Mouse (Mus musculus) midbrain, embryonic 12.5 days (tissue): ENCODE measurements around the gene Jak1. TPM values are rescaled to one million over a fixed set of nuclear protein-coding genes. Genes with fewer than 3 reads are reported as not detected.

ENCODE experiments used
- ATAC-seq: fragments of 200-750 bp; cut with Nextera tagmentation; 2 replicates; pipeline ENCODE4 v1.8.0; 2017; ENCODE audit warnings: low read depth, moderate TSS enrichment, moderate library complexity; ENCODE audit not compliant: low FRiP score
- H3K27ac ChIP-seq: fragments of 300-500 bp; sonication (generic); replicated peaks from 2 replicates; pipeline ENCODE4 v1.5.1; 2016; ENCODE audit warnings: mild to moderate bottlenecking
- H3K27me3 ChIP-seq: fragments of 300-500 bp; sonication (generic); 2 replicates; pipeline ENCODE4 v1.6.1; 2016; ENCODE audit warnings: mild to moderate bottlenecking
- H3K36me3 ChIP-seq: fragments of 300-500 bp; sonication (generic); 2 replicates; pipeline ENCODE4 v1.6.1; 2016
- H3K4me1 ChIP-seq: fragments of 300-500 bp; sonication (generic); 2 replicates; pipeline ENCODE4 v1.6.1; 2016
- H3K4me2 ChIP-seq: fragments of 300-500 bp; sonication (generic); replicated peaks from 2 replicates; pipeline ENCODE4 v1.6.1; 2016; ENCODE audit warnings: mild to moderate bottlenecking, moderate library complexity
- H3K4me3 ChIP-seq: fragments of 300-500 bp; sonication (generic); 2 replicates; pipeline ENCODE4 v1.5.1; 2016; ENCODE audit warnings: mild to moderate bottlenecking
- H3K9ac ChIP-seq: fragments of 300-500 bp; sonication (generic); replicated peaks from 2 replicates; pipeline ENCODE4 v1.6.1; 2016; ENCODE audit warnings: mild to moderate bottlenecking, moderate library complexity
- H3K9me3 ChIP-seq: fragments of 300-500 bp; sonication (generic); 2 replicates; pipeline ENCODE4 v1.6.1; 2016; ENCODE audit warnings: mild to moderate bottlenecking
- WGBS: fragments of 180-500 bp; shearing (Covaris S2); methylation state at CpG from one replicate; pipeline ENCODE4 v1.1.7; 2016; 5-methylcytosine and 5-hydroxymethylcytosine counted together
- polyA plus RNA-seq: library from polyadenylated mRNA; unstranded; fragments of >200 nt; fragmentation: Nextera tagmentation; extraction: Ambion mirVana; gene quantifications from 2 replicates; pipeline ENCODE4 v1.2.1, GENCODE M21; 2016

Gene Jak1
- polyA plus RNA-seq, 1 experiment from 2014 or later = 52.6 TPM

DNA sequence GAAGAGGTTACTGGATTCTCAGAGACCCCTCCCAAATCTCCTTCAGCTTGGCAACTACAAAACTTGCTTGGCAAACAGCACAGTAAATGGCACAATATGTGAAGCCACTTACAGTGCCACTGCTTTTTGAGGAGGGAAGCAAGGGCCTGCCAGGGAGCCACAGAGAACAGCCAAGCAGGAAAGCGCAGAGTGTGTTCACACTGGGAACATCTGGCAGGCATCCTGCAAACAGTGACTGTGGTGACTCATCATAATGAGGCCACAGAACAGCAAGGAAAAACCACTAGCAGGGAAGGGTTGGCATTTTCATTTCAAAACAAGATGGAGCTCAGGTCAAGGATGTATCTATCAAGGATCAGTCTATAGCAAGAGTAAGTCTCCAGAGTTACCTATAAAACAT lies 30.8 kb downstream of the Jak1 start:
- WGBS = 81% methylated on average over 1 of the region's 1 CpGs

DNA sequence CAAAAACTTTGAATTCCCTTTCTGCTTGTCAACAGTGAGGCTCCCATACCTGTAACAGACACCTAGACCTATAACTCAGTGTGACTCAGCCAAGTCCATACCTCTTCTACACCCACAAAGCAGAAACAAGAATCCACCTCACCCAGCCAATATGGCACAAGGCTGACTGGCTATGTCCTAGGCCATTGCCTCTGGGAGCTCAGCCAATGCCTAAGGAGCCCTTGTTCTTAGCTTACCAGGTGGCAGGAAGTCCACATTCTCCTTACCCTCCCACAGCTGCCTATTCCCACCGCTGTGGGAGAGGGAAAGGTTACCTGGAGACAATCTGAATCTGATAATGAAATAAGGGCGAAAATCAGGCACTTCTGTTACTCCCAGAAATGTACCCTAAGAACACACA lies 34.5 kb downstream of the Jak1 start:
- no peaks in the 10 kb centered on the region for H3K27me3 ChIP-seq
- WGBS = 94% methylated on average over 2 of the region's 2 CpGs
- no peak for ATAC-seq

More for the DNA sequence above, 30.8 kb downstream of the Jak1 start:
- H3K4me1 ChIP-seq = no peaks in the 10 kb centered on the region
- ATAC-seq = no peak
- no peak overlapping the region for H3K27ac ChIP-seq
- H3K27me3 ChIP-seq = no peaks in the 10 kb centered on the region
- no peak overlapping the region for H3K9ac ChIP-seq
- H3K36me3 ChIP-seq = no peaks in the 10 kb centered on the region
- H3K9me3 ChIP-seq = no peaks in the 10 kb centered on the region
- H3K4me2 ChIP-seq = no peak overlapping the region
- H3K4me3 ChIP-seq = no peak overlapping the region

DNA sequence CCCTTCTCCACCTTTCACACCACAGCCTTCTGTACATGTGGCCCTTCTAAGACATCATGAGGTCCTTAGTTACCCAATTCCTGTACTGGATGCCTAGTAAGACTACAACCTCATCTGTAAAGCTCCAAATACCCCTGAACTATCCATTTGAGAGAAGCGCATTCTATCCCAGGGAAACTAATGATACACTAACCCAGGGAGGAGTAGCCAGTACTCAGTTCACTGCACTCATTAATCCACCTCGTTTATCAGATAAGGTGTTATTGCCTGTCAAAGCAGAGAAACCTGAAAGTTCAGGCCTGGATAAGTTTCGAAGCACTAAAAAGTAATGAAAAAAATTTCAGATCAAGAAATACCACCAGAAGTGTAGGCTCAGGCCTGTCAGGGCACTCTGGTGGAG lies 37.7 kb downstream of the Jak1 start:
- Histone ChIP-seq H3K4me3 (no peak overlapping the region), H3K36me3 (no peaks in the 10 kb centered on the region), H3K4me2 (no peak overlapping the region), H3K27ac (no peak overlapping the region), H3K27me3 (no peaks in the 10 kb centered on the region), H3K4me1 (no peaks in the 10 kb centered on the region), H3K9ac (no peak overlapping the region), H3K9me3 (no peaks in the 10 kb centered on the region)
- WGBS = 92% methylated on average over 3 of the region's 3 CpGs
- ATAC-seq = no peak

More for the DNA sequence above, 34.5 kb downstream of the Jak1 start:
- Histone ChIP-seq H3K4me2 (no peak overlapping the region), H3K9me3 (no peaks in the 10 kb centered on the region), H3K9ac (no peak overlapping the region), H3K4me3 (no peak overlapping the region), H3K27ac (no peak overlapping the region), H3K36me3 (no peaks in the 10 kb centered on the region), H3K4me1 (no peaks in the 10 kb centered on the region)

DNA sequence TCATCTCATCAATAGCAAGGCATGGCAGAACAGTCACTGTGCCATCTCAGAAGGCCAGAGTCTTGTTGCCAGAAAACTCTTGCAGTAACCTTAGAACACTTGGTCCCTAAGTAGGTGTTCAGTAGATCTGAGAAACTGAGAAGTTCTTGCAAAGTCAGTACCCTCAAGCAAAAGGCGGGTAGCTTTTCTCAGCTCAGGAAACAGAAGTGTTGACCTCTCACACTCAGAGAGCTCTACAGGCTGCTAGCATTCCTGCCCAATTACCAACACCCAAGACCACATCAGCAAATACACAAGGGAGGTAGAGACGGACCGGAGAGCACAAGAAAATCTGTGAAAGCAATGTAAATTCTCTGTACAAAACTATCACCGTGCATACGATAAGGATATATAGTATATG lies 39.1 kb downstream of the Jak1 start:
- no peak for ATAC-seq
- Histone ChIP-seq H3K27ac (no peak overlapping the region), H3K27me3 (no peaks in the 10 kb centered on the region), H3K9me3 (no peaks in the 10 kb centered on the region), H3K4me1 (no peaks in the 10 kb centered on the region), H3K9ac (no peak overlapping the region), H3K4me3 (no peak overlapping the region), H3K4me2 (no peak overlapping the region), H3K36me3 (no peaks in the 10 kb centered on the region)
- 95% methylated on average over 5 of the region's 5 CpGs for WGBS

DNA sequence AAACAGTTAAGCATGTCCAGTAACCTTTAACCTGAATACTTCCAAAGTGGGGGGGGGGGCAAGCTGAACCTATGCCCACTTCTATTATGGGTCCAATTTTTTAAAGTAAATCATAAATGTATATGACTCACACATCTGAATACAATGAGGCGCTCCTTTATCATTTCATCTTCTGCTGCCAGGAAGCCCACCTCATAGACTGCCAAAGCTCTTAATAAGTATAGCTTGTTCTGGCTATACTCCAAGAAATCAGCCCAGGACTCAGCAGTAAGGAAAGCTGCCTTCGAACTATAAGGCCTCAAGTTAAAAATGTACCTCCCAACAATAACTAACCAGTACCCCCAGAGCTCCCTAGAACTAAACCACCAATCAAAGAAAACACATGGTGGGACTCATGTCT lies 44.1 kb downstream of the Jak1 start:
- H3K4me2 ChIP-seq = no peak overlapping the region
- H3K27me3 ChIP-seq = no peaks in the 10 kb centered on the region
- H3K4me1 ChIP-seq = no peaks in the 10 kb centered on the region
- H3K36me3 ChIP-seq = no peaks in the 10 kb centered on the region
- WGBS = 92% methylated on average over 2 of the region's 2 CpGs
- H3K4me3 ChIP-seq = no peak overlapping the region
- no peaks in the 10 kb centered on the region for H3K9me3 ChIP-seq
- no peak overlapping the region for H3K27ac ChIP-seq
- H3K9ac ChIP-seq = no peak overlapping the region
- no peak for ATAC-seq

DNA sequence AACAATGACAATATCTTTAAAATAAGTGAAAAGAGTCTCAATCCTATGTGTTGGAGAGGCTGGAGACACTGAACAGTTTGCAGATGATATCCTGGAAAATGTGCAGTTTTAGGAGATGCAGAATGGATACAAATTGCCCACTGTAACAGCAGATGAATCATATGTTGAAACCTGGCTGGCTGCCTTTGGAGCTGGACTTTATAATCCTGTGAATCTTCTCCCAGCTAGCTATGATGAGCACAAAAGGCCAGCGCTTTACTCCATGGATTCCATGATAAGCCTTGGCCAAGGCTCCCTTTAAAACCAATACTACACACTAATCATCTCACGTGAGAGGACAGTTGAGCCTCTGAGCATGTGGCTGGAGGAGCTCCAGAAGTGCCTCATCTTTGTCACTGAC lies 45.2 kb downstream of the Jak1 start:
- 89% methylated on average over 2 of the region's 2 CpGs for WGBS
- Histone ChIP-seq H3K9me3 (no peaks in the 10 kb centered on the region), H3K9ac (no peak overlapping the region), H3K36me3 (no peaks in the 10 kb centered on the region), H3K27me3 (no peaks in the 10 kb centered on the region), H3K4me2 (no peak overlapping the region), H3K27ac (no peak overlapping the region), H3K4me1 (no peaks in the 10 kb centered on the region), H3K4me3 (no peak overlapping the region)
- ATAC-seq = no peak

DNA sequence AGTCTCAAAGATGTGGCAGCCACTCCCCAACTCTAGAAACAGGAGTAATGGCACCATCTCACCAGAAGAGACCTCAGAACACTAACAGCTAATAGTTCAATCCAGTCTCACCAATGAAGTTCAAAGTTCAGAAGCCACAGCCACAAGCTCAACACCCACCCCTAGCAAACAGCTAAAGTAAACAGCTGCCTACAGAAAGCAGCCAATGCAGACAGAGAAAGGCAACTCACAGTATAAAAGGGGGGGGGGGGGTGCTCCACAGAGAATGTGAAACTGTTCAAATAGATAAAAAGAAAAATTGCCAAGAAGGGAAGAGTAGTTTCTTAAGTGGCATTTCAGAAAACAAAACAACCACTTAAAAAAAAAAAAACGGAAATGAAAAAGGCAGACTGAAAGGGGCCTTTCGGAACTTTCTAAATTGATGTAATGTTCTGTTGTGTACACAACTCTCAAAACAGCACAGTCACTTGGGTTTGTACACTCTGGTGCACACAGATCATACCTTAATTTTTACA lies 48.0 kb downstream of the Jak1 start:
- ATAC-seq = no peak
- 82% methylated on average over 2 of the region's 2 CpGs for WGBS
- Histone ChIP-seq H3K4me1 (no peaks in the 10 kb centered on the region), H3K4me2 (no peak overlapping the region), H3K9me3 (no peaks in the 10 kb centered on the region), H3K9ac (no peak overlapping the region), H3K27ac (no peak overlapping the region), H3K36me3 (no peaks in the 10 kb centered on the region), H3K4me3 (no peak overlapping the region), H3K27me3 (no peaks in the 10 kb centered on the region)

DNA sequence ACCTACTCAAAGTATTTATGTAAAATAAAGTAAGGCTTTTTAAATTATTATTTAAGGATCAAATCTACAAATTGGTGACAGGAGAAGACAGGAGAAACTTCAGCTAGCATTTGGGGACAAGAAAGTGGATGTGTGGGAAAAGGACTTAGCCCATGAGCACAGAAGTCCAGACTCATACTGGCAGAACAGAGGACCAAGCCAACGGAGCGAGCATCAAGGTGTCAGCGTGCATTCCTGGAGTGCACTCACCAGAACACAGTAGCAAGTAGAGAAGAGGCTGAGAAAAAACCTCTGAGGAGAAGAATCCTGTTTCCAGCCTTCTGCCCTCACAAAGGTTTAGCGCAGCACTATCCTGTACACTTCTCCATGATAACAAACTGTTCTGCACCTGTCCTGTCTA lies 48.8 kb downstream of the Jak1 start:
- no peaks in the 10 kb centered on the region for H3K4me1 ChIP-seq
- WGBS = 84% methylated on average over 4 of the region's 4 CpGs
- H3K27me3 ChIP-seq = no peaks in the 10 kb centered on the region
- no peak overlapping the region for H3K4me3 ChIP-seq
- no peak for ATAC-seq
- no peak overlapping the region for H3K9ac ChIP-seq
- no peak overlapping the region for H3K27ac ChIP-seq
- H3K4me2 ChIP-seq = no peak overlapping the region
- no peaks in the 10 kb centered on the region for H3K9me3 ChIP-seq
- no peaks in the 10 kb centered on the region for H3K36me3 ChIP-seq

DNA sequence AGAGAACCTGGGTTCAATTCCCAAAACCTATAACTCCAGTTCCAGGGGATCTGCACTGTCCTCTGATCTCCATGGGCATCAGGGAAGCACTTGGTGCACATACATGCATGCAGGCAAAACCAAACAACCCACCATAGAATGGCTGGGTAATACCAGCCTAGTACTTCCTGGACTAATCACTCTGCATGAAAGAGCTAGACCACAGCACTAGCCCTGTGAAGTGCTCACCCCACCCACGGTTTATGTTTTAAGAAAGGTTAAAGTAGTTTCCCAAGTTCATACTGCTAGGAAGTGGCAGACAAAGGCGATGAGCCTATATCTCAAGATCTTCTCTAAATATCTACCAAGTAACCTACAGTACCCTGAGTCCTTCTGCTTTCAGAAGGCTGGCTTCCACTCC lies 51.6 kb downstream of the Jak1 start:
- Histone ChIP-seq H3K27ac (no peak overlapping the region), H3K36me3 (no peaks in the 10 kb centered on the region), H3K4me2 (no peak overlapping the region), H3K27me3 (no peaks in the 10 kb centered on the region), H3K9ac (no peak overlapping the region), H3K4me3 (no peak overlapping the region), H3K4me1 (no peaks in the 10 kb centered on the region), H3K9me3 (no peaks in the 10 kb centered on the region)
- no peak for ATAC-seq
- 84% methylated on average over 2 of the region's 2 CpGs for WGBS

DNA sequence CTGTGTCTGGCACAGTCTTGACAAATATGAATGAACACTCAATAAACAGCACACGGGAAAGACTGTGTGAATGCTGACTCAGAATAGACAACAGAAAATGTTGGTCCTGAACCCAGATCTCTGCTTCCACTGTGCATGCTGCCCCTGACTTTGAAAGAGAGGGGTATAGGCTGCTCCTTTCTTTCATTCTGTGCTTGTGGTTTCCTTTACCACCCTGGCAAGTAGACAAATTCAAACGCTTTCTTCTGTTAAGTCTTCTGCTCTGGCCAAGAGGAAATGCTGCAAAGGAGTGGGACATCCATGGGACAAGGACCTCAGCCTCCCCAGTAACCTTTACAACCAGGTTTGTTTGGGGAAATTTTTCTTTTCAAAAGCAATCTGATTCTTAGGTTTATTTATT lies 57.6 kb downstream of the Jak1 start:
- 86% methylated on average over 2 of the region's 2 CpGs for WGBS
- Histone ChIP-seq H3K27me3 (no peaks in the 10 kb centered on the region), H3K27ac (no peak overlapping the region), H3K4me2 (no peak overlapping the region), H3K4me1 (no peaks in the 10 kb centered on the region), H3K9me3 (no peaks in the 10 kb centered on the region), H3K4me3 (no peak overlapping the region), H3K9ac (no peak overlapping the region), H3K36me3 (no peaks in the 10 kb centered on the region)
- no peak for ATAC-seq

DNA sequence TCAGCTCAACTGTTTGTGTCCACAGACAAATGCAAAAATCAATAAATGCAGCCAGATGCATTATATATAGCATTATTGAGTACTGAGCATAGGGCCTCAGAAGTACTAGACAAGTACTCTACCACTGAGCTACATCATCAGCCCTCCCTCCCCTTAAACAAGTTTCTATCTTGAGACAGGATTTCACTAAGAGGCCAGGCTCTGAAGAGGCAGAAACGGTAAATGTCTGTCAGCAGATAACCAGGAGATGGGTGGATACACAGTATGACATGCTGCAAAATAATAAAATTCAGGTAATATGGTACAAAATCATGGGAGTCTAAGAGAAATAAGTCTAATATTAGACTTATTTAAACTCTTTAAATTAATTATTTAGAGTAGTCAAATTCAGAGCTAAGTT lies 61.6 kb downstream of the Jak1 start:
- ATAC-seq = no peak
- 94% methylated on average over 1 of the region's 1 CpGs for WGBS
- H3K36me3 ChIP-seq = no peaks in the 10 kb centered on the region
- H3K27me3 ChIP-seq = no peaks in the 10 kb centered on the region
- H3K4me2 ChIP-seq = no peak overlapping the region
- H3K9me3 ChIP-seq = no peaks in the 10 kb centered on the region
- H3K27ac ChIP-seq = no peak overlapping the region
- no peak overlapping the region for H3K9ac ChIP-seq
- no peak overlapping the region for H3K4me3 ChIP-seq
- H3K4me1 ChIP-seq = no peaks in the 10 kb centered on the region

DNA sequence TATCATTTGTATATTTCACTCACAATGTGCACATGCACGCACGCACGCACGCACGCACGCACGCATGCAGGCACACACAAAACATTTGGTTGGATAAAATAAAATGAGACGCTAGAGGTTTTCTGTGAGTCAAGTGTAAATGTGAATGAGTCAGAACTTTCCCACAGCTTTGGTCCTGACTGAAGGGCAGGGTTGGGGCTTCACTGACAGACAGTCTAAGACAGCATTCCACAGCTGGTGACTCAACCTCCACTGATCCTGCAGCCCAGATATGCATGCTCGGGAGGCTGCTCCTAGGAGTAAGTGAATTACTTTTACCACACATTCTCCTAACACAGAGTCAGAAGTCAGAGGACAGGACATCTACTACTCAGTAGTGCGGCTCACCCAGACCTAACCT lies 62.5 kb downstream of the Jak1 start:
- Histone ChIP-seq H3K27ac (no peak overlapping the region), H3K4me2 (no peak overlapping the region), H3K4me3 (no peak overlapping the region), H3K4me1 (no peaks in the 10 kb centered on the region), H3K27me3 (no peaks in the 10 kb centered on the region), H3K9ac (no peak overlapping the region), H3K9me3 (no peaks in the 10 kb centered on the region), H3K36me3 (no peaks in the 10 kb centered on the region)
- no peak for ATAC-seq
- 94% methylated on average over 10 of the region's 10 CpGs for WGBS

DNA sequence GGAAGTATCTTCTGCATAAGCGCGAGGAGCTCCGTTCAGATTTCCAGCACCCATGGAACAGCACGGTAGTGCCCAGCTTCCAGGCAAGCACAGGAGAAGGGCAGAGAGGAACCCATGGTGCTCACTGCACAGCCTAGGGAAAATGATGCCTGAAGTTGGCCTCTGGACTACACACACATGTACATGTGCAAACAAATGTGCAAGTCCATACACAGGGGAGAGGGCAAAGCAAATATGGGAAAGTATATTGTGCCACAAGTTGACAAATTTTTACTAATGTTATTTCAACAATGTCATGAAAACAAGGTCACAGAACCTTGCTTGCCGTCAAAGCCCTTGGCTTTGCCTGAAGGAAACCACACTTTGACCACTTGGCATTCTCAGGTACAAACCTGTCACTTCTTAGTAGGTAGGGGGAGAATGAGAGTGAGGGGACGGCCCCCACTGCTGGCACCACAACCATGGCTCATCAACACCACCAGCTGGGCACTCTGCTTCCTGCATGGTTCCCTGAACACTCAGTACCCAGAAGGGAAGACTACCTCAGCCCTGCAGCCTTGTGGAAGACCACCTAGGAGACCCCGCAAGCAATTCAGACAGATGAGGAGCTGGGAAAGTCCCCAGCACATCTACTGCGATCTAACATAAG lies 65.5 kb downstream of the Jak1 start:
- H3K9me3 ChIP-seq = no peaks in the 10 kb centered on the region

More for the DNA sequence above, 65.5 kb downstream of the Jak1 start:
- Histone ChIP-seq H3K4me3 (no peak overlapping the region), H3K27me3 (no peaks in the 10 kb centered on the region; the same call in 1 of the 2 replicates), H3K4me2 (no peak overlapping the region), H3K4me1 (no peaks in the 10 kb centered on the region), H3K27ac (no peak overlapping the region), H3K9ac (no peak overlapping the region), H3K36me3 (no peaks in the 10 kb centered on the region)
- ATAC-seq = no peak
- WGBS = 91% methylated on average over 8 of the region's 8 CpGs
